Mouse (Mus musculus): ENCODE data around the gene Slc28a3. TPM values are rescaled to one million over a fixed set of nuclear protein-coding genes. Genes with fewer than 3 reads are reported as not detected.

Slc28a3 gene
- total and polyA plus RNA-seq, 2 experiments from 2014 or later, result not detected

- no peaks in the 10 kb centered on the region for H3K27me3 ChIP-seq (ENCODE audit: insufficient read depth, low read length)
- H3K9ac ChIP-seq (replicated peaks; ENCODE audit: low read length, poor library complexity, severe bottlenecking), result no peak overlapping the region
- H3K36me3 ChIP-seq (ENCODE audit: insufficient read depth, low read length), result no peaks in the 10 kb centered on the region
- H3K9me3 ChIP-seq (ENCODE audit: low read length), result no peaks in the 10 kb centered on the region
- peak; percentile 92 for TF ChIP-seq CTCF (IDR thresholded peaks at IDR 0.05)
- no peak overlapping the region for H3K4me3 ChIP-seq (ENCODE audit: low read depth, low read length)
- H3K27ac ChIP-seq (ENCODE audit: low read depth, low read length), result no peak overlapping the region
- whole genome bisulfite sequencing, result 3% methylated on average over 9 of the region's 9 CpGs
- H3K4me1 ChIP-seq (ENCODE audit: insufficient read depth, low read length), result no peaks in the 10 kb centered on the region
- peak; percentile 90 for DNase-seq (ENCODE audit: low spot score)
- H3K4me2 ChIP-seq (ENCODE audit: low read depth, low read length, poor library complexity, severe bottlenecking), result peak overlapping the region; percentile 36
- ATAC-seq (ENCODE audit: low FRiP score), result peak; percentile 52; the same call in 1 of the 2 replicates
Measured at GRCm38 (mm10) chr13:58589517-58589858, 21.2 kb downstream of the Slc28a3 start.

GRCm38 (mm10) chr13:58588655-58589516 lies 21.8 kb downstream of the Slc28a3 start:
- H3K4me1 ChIP-seq (ENCODE audit: insufficient read depth, low read length), result no peaks in the 10 kb centered on the region
- no peak overlapping the region for H3K4me3 ChIP-seq (ENCODE audit: low read depth, low read length)
- no peaks in the 10 kb centered on the region for H3K9me3 ChIP-seq (ENCODE audit: low read length)
- no peak overlapping the region for H3K9ac ChIP-seq (replicated peaks; ENCODE audit: low read length, poor library complexity, severe bottlenecking)
- H3K27me3 ChIP-seq (ENCODE audit: insufficient read depth, low read length), result no peaks in the 10 kb centered on the region
- peak overlapping the region; percentile 36 for H3K4me2 ChIP-seq (ENCODE audit: low read depth, low read length, poor library complexity, severe bottlenecking)
- H3K27ac ChIP-seq (ENCODE audit: low read depth, low read length), result no peak overlapping the region
- DNase-seq (ENCODE audit: low spot score) (peak; percentile 21), ATAC-seq (ENCODE audit: low FRiP score) (0 out of 2 replicates have a peak, but pooled peaks have one; percentile 41)
- no peak for TF ChIP-seq CTCF (IDR thresholded peaks at IDR 0.05)
- no peaks in the 10 kb centered on the region for H3K36me3 ChIP-seq (ENCODE audit: insufficient read depth, low read length)
- 55% methylated on average over 15 of the region's 15 CpGs for WGBS

GRCm38 (mm10) chr13:58587962-58588361 lies 22.7 kb downstream of the Slc28a3 start:
- Histone ChIP-seq H3K4me2 (ENCODE audit: low read depth, low read length, poor library complexity, severe bottlenecking) (no peak overlapping the region), H3K4me3 (ENCODE audit: low read depth, low read length) (no peak overlapping the region), H3K4me1 (ENCODE audit: insufficient read depth, low read length) (no peaks in the 10 kb centered on the region), H3K9ac (replicated peaks; ENCODE audit: low read length, poor library complexity, severe bottlenecking) (no peak overlapping the region), H3K9me3 (ENCODE audit: low read length) (no peaks in the 10 kb centered on the region), H3K36me3 (ENCODE audit: insufficient read depth, low read length) (no peaks in the 10 kb centered on the region), H3K27ac (ENCODE audit: low read depth, low read length) (no peak overlapping the region), H3K27me3 (ENCODE audit: insufficient read depth, low read length) (no peaks in the 10 kb centered on the region)
- DNase-seq (ENCODE audit: low spot score), result no peak
- no peak for TF ChIP-seq CTCF (IDR thresholded peaks at IDR 0.05)
- WGBS, result 84% methylated on average over 7 of the region's 7 CpGs
- ATAC-seq (ENCODE audit: low FRiP score), result no peak

- ATAC-seq (ENCODE audit: low FRiP score), result no peak
- no peak for TF ChIP-seq CTCF (IDR thresholded peaks at IDR 0.05)
- Histone ChIP-seq H3K9ac (replicated peaks; ENCODE audit: low read length, poor library complexity, severe bottlenecking) (no peak overlapping the region), H3K27ac (ENCODE audit: low read depth, low read length) (no peak overlapping the region), H3K27me3 (ENCODE audit: insufficient read depth, low read length) (no peaks in the 10 kb centered on the region), H3K4me3 (ENCODE audit: low read depth, low read length) (no peak overlapping the region), H3K4me1 (ENCODE audit: insufficient read depth, low read length) (no peaks in the 10 kb centered on the region), H3K9me3 (ENCODE audit: low read length) (no peaks in the 10 kb centered on the region), H3K36me3 (ENCODE audit: insufficient read depth, low read length) (no peaks in the 10 kb centered on the region), H3K4me2 (ENCODE audit: low read depth, low read length, poor library complexity, severe bottlenecking) (no peak overlapping the region)
- no peak for DNase-seq (ENCODE audit: low spot score)
- WGBS, result 86% methylated on average over 9 of the region's 9 CpGs
Measured at GRCm38 (mm10) chr13:58566181-58566580, 44.5 kb downstream of the Slc28a3 start.

- no peaks in the 10 kb centered on the region for H3K27me3 ChIP-seq (ENCODE audit: insufficient read depth, low read length)
- H3K4me1 ChIP-seq (ENCODE audit: insufficient read depth, low read length), result no peaks in the 10 kb centered on the region
- 61% methylated on average over 15 of the region's 15 CpGs for WGBS
- ATAC-seq (ENCODE audit: low FRiP score) (peak; percentile 65), DNase-seq (ENCODE audit: low spot score) (peak; percentile 90)
- no peak overlapping the region for H3K27ac ChIP-seq (ENCODE audit: low read depth, low read length)
- no peak overlapping the region for H3K4me2 ChIP-seq (ENCODE audit: low read depth, low read length, poor library complexity, severe bottlenecking)
- TF ChIP-seq CTCF (IDR thresholded peaks at IDR 0.05), result no peak
- no peaks in the 10 kb centered on the region for H3K36me3 ChIP-seq (ENCODE audit: insufficient read depth, low read length)
- no peak overlapping the region for H3K9ac ChIP-seq (replicated peaks; ENCODE audit: low read length, poor library complexity, severe bottlenecking)
- H3K4me3 ChIP-seq (ENCODE audit: low read depth, low read length), result no peak overlapping the region
- no peaks in the 10 kb centered on the region for H3K9me3 ChIP-seq (ENCODE audit: low read length)
Measured at GRCm38 (mm10) chr13:58560497-58561138, 50.1 kb downstream of the Slc28a3 start.

GRCm38 (mm10) chr13:58558216-58558615 lies 52.5 kb downstream of the Slc28a3 start:
- DNase-seq (ENCODE audit: low spot score), result no peak
- Histone ChIP-seq H3K9me3 (ENCODE audit: low read length) (no peaks in the 10 kb centered on the region), H3K4me2 (ENCODE audit: low read depth, low read length, poor library complexity, severe bottlenecking) (no peak overlapping the region), H3K36me3 (ENCODE audit: insufficient read depth, low read length) (no peaks in the 10 kb centered on the region), H3K9ac (replicated peaks; ENCODE audit: low read length, poor library complexity, severe bottlenecking) (no peak overlapping the region), H3K4me1 (ENCODE audit: insufficient read depth, low read length) (no peaks in the 10 kb centered on the region), H3K4me3 (ENCODE audit: low read depth, low read length) (no peak overlapping the region), H3K27me3 (ENCODE audit: insufficient read depth, low read length) (no peaks in the 10 kb centered on the region), H3K27ac (ENCODE audit: low read depth, low read length) (no peak overlapping the region)
- ATAC-seq (ENCODE audit: low FRiP score), result no peak
- TF ChIP-seq CTCF (IDR thresholded peaks at IDR 0.05), result no peak
- 77% methylated on average over 12 of the region's 12 CpGs for WGBS

All from midbrain, postnatal 0 days (tissue).